In the genomic region with DNA sequence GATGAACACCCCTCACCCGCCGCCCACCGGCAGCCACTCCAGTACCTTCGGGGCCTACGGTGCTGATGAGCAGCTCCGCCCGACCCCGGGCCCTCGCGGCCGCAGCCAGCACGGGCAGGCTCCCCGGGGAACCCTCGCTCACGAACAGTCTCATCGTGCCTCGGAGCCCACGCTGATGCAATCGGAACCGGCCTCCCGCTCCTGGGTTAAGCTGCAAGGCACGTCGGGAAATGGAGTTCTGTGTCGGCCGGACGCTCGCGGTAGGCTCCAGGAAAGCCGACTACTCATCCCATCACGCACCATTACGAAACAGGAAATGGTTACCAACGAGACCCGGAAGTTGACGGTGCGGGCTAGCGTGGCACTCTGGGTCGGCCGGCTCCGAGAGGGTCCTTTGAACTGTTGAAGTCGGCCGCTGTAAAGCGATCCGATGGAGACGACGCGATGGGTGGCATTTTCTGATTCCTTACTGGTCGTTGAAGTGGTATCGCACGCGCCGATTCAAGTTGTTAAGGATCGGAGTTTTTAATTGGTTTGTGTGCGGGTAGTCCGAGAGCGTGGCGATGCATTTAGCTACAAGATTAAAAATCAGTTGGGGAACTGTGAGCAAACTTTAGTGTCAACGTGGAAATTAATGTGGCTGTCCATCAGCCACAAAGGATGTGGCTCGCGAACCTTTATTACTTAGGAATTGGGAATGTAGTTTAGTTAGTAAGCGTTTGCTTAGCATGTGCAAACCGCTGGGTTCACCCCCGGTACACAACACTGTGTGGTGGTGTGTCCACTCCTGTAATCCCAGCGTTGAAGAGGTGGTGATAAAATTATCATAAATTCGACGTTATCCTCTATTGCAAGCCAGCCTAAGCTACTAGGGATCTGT, we compare ENCODE assay signal across 8 mouse cellular contexts. TPM values are rescaled to one million over a fixed set of nuclear protein-coding genes. Genes with fewer than 3 reads are reported as not detected.
A peak's percentile ranks its signal among the peaks of the same experiment; 100 is the strongest.
DNase-seq lines count a peak whose midpoint lies in the region; ATAC-seq lines count a peak whose summit lies in the region.

Gene Mars (minus strand): TSS at position 311 of the 880 bp plus-strand sequence.

- H3K9ac ChIP-seq in hindbrain, embryonic 12.5 days = peak within 1 kb of the TSS; percentile 84

- H3K36me3 ChIP-seq in hindbrain, embryonic 12.5 days = peaks cover 27% of the 10 kb centered on the region

- peak; percentile 95 for DNase-seq in Muller cell, postnatal 12 days (ENCODE audit: inconsistent ontology term)
- DNase-seq in cerebellum, adult 9-11 months = peak; percentile 94
- peak; percentile 88 to 91 for DNase-seq in frontal cortex, postnatal 10 days (ENCODE audit: low spot score in 2 of 2)
- DNase-seq in layer of hippocampus, postnatal 14 days (ENCODE audit: low spot score in 2 of 2) = peak; percentile 90 to 98
- DNase-seq in lung, postnatal 14 days = peak; percentile 95
- DNase-seq in retina, adult 2 months (ENCODE audit: low read depth, low spot score) = peak; percentile 96
- DNase-seq in thymus, postnatal 36 days = peak; percentile 89 to 91

- H3K4me1 ChIP-seq in hindbrain, embryonic 12.5 days = peaks cover 12% of the 10 kb centered on the region

- WGBS in hindbrain, embryonic 12.5 days = under 1% methylated on average over 65 of the region's 65 CpGs

- no peaks in the 10 kb centered on the region for H3K27me3 ChIP-seq in hindbrain, embryonic 12.5 days

- peak within 1 kb of the TSS; percentile 80 for H3K4me2 ChIP-seq in hindbrain, embryonic 12.5 days (replicated peaks)

- H3K9me3 ChIP-seq in hindbrain, embryonic 12.5 days (replicated peaks) = no peaks in the 10 kb centered on the region

- H3K4me3 ChIP-seq in hindbrain, embryonic 12.5 days = peak within 1 kb of the TSS; percentile 75

- H3K27ac ChIP-seq in hindbrain, embryonic 12.5 days = peak within 1 kb of the TSS; percentile 64

- peak; percentile 98 for ATAC-seq in hindbrain, embryonic 12.5 days (ENCODE audit: low FRiP score)

RNA-seq across cellular contexts. Expression of gene Mars, which starts in this region (rescaled TPM):
- 142 and 152 TPM in 2 replicates for polyA plus RNA-seq in hindbrain, embryonic 12.5 days (2016; fragmentation: Nextera tagmentation; extraction: Ambion mirVana)
- total RNA-seq in layer of hippocampus, postnatal 14 days (2021) = 10 to 100 TPM; 56.3 to 59.4 TPM

Comparison
In these comparisons a context has a peak if more than half of its experiments do, and no peak if none do; other contexts are left out.
1. Peak in every context shown above with its lines: DNase-seq, ATAC-seq, H3K4me3 ChIP-seq and H3K27ac ChIP-seq.